Mouse (Mus musculus) heart, embryonic 10.5 days (tissue): ENCODE results near the gene Gm9758. TPM values are rescaled to one million over a fixed set of nuclear protein-coding genes. Genes with fewer than 3 reads are reported as not detected.
"Not testable (repeated sequence)": the region's sequence is repeated elsewhere in the genome, so short reads cannot be mapped to it uniquely, and the experiment has no call there.

ENCODE experiments used
- DNase-seq: peaks from one replicate; pipeline ENCODE4 v3.0.0-alpha.2; 2017; ENCODE audit warnings: low spot score
- H3K27ac ChIP-seq: fragments of 300-500 bp; sonication (generic); 2 replicates; pipeline ENCODE4 v1.5.1; 2016; ENCODE audit warnings: mild to moderate bottlenecking
- H3K27me3 ChIP-seq: fragments of 300-500 bp; sonication (generic); 2 replicates; pipeline ENCODE4 v1.6.1; 2016; ENCODE audit warnings: mild to moderate bottlenecking; ENCODE audit not compliant: poor library complexity, insufficient read depth, severe bottlenecking
- H3K36me3 ChIP-seq: fragments of 300-500 bp; sonication (generic); 2 replicates; pipeline ENCODE4 v1.6.1; 2016; ENCODE audit warnings: mild to moderate bottlenecking, moderate library complexity
- H3K4me1 ChIP-seq: fragments of 300-500 bp; sonication (generic); 2 replicates; pipeline ENCODE4 v1.6.1; 2016; ENCODE audit warnings: mild to moderate bottlenecking
- H3K4me3 ChIP-seq: fragments of 300-500 bp; sonication (generic); 2 replicates; pipeline ENCODE4 v1.5.1; 2016; ENCODE audit warnings: mild to moderate bottlenecking, moderate library complexity
- H3K9me3 ChIP-seq: fragments of 300-500 bp; sonication (generic); 2 replicates; pipeline ENCODE4 v1.6.1; 2016; ENCODE audit warnings: mild to moderate bottlenecking, moderate library complexity
- WGBS: fragments of 180-500 bp; shearing (Covaris S2); methylation state at CpG from one replicate; pipeline ENCODE4 v1.1.7; 2016; 5-methylcytosine and 5-hydroxymethylcytosine counted together
- polyA plus RNA-seq: library from polyadenylated mRNA; unstranded; fragments of >200 nt; fragmentation: Nextera tagmentation; extraction: Ambion mirVana; gene quantifications from 2 replicates; pipeline ENCODE4 v1.2.1, GENCODE M21; 2016

Gene Gm9758
- not detected in 2 replicates for polyA plus RNA-seq

DNA sequence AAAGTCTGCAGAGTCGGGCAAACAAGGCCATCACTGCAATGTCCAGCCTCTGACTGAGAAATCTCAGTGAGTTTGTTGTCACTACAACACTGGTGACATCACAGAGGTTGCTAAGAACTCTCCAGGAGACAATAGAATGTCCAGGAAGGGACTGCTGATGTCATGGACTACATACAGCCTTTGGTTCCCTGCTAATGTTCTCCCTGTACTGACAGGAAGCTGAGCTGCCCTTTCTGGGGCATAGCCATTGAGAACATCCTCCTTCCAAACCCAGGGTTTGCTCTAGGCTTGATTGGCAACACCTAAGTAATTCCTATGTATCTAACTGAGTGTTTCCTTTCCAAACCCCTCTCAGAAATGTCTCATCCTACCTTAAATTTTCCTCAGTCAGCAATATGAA is at the start of gene Gm9758:
Gene Gm9758, minus strand, starts transcription at position 101 of the 400 bp plus-strand sequence.
- not testable (repeated sequence) for H3K27me3 ChIP-seq, H3K27ac ChIP-seq, H3K9me3 ChIP-seq, H3K4me3 ChIP-seq, H3K4me1 ChIP-seq, H3K36me3 ChIP-seq, DNase-seq
- WGBS: 57% methylated on average over 1 of the region's 1 CpGs

DNA sequence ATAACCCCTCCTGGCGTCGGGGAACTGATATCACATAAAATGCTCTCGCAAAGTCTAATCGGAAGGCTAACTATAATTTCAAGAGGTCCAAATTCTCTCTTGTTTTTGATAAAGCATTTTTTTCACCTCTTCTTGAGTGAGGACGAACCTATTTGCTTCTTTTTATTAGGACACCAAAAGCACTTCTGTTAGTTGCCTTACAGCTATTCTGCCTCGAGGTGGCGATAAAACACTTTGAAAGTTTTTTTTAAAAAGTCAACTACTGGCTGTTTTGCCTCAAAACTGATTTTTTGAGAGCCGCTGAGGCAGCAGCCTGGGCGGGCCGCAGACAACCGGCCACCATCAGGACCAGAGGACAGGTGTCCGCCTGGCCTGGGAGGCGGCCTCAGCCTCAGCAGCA is 49.1 kb upstream of the Gm9758 start:
- not testable (repeated sequence) for H3K36me3 ChIP-seq, H3K27ac ChIP-seq, H3K27me3 ChIP-seq, H3K4me1 ChIP-seq, H3K4me3 ChIP-seq
- WGBS: 76% methylated on average over 13 of the region's 13 CpGs
- peak; percentile 39 for DNase-seq
- peaks cover 14% of the 10 kb centered on the region for H3K9me3 ChIP-seq

DNA sequence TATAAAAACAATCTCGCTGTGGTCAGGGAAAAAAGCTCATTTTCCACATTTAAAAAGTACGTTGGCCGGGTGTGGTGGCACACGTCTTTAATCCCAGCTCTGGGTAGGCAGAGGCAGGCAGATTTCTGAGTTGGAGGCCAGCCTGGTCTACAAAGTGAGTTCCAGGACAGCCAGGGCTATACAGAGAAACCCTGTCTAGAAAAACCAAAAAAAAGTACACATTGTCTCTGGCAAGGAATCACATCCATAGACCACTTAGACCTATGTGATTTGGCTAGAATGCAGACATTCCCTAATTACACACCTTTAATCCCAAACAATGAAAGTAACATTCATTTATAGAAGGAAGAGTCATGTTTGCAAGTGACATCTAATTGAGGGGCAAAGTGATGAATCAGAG is 46.8 kb upstream of the Gm9758 start:
- H3K27me3 ChIP-seq, DNase-seq, H3K4me1 ChIP-seq, H3K4me3 ChIP-seq, H3K27ac ChIP-seq, H3K36me3 ChIP-seq: not testable (repeated sequence)
- 77% methylated on average over 4 of the region's 4 CpGs for WGBS
- peaks cover 17% of the 10 kb centered on the region for H3K9me3 ChIP-seq

DNA sequence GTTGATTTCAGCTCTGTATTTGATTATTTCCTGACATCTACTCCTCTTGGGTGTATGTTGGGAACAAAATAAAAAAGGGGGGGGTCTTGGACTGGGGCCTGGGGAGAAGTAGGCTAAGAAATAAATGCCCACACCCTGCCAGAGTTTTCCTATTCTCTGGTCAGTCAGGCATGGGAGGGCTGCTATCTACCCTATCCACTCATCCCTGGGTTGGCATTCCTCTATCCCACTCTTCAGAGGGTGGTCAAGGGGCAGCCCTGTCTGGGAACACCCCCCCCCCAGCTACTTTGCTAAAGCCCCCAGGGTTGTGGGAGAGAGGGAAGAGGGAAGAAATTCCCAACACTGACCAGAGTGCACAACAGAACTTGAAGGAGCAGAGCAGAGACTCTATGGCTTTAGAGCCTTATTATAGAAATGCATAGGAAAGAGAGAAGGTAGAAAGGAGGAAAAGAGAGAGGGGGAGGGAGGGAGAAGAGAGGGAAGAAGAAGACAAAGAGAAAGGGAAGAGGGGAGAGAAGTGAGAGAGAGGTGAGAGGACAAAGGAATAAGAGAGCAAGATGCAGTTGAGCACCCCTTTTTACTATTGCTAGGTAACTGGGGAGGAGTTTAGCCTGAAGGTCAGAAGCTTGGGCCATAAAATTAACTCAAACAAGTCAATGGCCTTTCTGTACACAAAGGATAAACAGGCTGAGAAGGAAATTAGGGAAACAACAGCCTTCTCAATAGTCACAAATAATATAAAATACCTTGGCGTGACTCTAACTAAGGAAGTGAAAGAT is 41.4 kb upstream of the Gm9758 start:
- H3K4me3 ChIP-seq, H3K27ac ChIP-seq, H3K36me3 ChIP-seq, H3K27me3 ChIP-seq, DNase-seq, H3K4me1 ChIP-seq: not testable (repeated sequence)
- WGBS: 84% methylated on average over 1 of the region's 1 CpGs
- peaks cover 21% of the 10 kb centered on the region for H3K9me3 ChIP-seq

DNA sequence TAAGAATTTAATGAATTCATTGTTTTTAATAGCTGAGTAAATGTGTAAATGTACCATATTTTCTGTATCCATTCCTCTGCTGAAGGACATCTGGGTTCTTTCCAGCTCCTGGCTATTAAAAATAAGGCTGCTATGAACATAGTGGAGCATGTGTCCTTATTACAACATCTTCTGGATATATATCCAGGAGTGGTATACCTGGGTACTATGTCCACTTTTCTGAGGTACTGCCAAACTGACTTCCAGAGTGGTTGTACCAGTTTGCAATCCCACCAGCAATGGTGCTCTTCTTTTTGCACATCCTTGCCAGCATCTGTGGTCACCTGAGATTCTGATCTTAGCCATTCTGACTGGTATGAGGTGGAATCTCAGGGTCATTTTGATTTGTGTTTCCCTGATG is 38.9 kb upstream of the Gm9758 start:
- H3K4me3 ChIP-seq, H3K27me3 ChIP-seq, H3K36me3 ChIP-seq, DNase-seq, H3K4me1 ChIP-seq, H3K27ac ChIP-seq: not testable (repeated sequence)
- peaks cover 18% of the 10 kb centered on the region for H3K9me3 ChIP-seq

DNA sequence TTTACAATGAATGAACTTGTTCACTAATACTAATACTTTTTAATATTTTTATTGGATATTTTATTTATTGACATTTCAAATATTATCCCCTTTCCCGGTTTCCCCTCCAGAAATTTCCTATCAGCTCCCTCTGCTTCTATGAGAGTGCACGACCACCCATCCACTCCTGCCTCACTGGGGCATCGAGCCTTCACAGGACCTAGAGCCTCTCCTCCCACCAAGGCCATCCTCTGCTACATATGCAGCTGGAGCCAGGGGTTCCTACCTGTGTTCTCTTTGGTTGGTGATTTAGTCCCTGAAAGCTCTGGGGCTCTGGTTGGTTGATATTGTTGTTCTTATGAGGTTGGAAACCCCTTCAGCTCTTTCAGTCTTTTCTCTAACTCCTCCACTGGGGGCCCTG is 38.0 kb upstream of the Gm9758 start:
- not testable (repeated sequence) for H3K36me3 ChIP-seq, H3K4me1 ChIP-seq, H3K4me3 ChIP-seq, H3K27ac ChIP-seq, H3K27me3 ChIP-seq
- H3K9me3 ChIP-seq: peaks cover 19% of the 10 kb centered on the region
- peak; percentile 73 for DNase-seq
- 65% methylated on average over 3 of the region's 3 CpGs for WGBS

DNA sequence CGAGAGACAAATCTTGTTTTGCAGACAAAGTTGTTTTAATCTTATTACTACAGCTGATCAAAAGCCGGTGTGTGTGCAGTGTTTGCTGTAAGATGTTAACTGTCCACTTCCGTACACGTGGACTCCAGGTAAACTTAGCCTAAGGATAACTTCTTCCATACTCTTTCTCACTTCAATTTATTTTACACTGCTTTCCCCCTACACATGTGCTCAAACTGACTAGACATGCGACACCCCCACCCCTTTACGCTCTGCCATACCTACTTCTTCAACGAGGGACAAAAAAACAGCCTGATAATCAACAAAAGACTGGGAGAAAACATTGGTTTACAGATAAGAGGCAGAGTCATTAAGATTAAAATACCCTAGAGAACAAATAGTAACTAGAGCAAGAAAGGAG is 37.1 kb upstream of the Gm9758 start:
- H3K4me1 ChIP-seq, H3K27me3 ChIP-seq, H3K27ac ChIP-seq, H3K4me3 ChIP-seq, H3K36me3 ChIP-seq: not testable (repeated sequence)
- H3K9me3 ChIP-seq: peaks cover 19% of the 10 kb centered on the region
- WGBS: 59% methylated on average over 7 of the region's 7 CpGs
- peak; percentile 71 for DNase-seq

DNA sequence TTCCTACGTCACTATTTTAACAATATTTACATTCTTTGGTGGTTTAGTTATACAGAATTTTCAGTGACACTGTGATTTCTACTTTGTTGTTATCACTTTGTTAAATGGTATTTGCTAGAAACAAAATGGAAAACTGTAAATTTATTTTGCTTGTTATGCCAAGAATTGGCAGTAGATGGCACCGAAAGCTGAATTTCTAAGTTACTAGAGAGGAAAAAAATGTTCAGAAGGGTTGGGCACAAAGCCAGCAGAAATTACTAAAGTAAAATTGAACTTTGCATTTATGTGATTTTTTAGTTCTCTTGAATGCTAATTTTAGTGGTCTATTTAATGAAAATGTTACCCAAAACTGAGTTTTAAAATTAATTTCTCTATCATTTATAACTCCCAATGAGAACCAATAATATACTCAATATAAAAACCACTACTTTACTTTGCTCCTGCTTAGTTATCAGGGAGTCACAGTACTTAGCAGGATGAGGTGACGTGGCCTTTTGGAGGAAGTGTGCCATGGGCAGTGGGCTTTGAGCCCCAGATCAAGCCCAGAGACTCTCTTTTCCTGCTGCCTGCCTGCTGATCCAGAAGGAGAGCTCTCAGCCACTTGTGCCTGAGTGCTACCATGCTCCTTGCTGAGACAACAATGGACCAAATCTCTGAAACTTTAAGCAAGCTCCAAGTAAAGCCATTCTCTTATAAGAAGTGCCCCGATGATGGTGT is 32.9 kb upstream of the Gm9758 start:
- 55% methylated on average over 4 of the region's 4 CpGs for WGBS

DNA sequence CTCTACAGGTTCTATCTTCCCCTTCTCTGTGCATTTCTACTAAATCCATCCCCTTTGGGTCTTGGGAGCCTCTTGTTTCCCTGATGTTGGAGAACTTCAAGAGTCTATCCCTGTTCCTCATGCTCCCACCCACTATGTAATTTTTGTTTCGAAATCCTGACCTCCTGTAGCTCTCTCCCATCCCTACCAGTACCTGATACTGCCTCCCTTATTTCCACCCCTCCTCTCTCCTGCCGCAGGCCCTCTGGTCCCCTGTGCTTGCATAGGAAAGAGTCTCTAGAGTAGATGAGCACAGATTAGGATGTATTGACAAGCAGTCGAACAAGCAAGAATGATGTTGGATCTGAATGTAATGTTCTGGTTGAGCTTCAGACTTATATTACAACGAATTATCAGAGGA is 30.8 kb upstream of the Gm9758 start:
- not testable (repeated sequence) for H3K36me3 ChIP-seq, H3K4me1 ChIP-seq, H3K4me3 ChIP-seq, DNase-seq, H3K27me3 ChIP-seq, H3K9me3 ChIP-seq, H3K27ac ChIP-seq
- 44% methylated on average over 4 of the region's 4 CpGs for WGBS

More for the DNA sequence above, 32.9 kb upstream of the Gm9758 start:
- not testable (repeated sequence) for H3K4me1 ChIP-seq, H3K9me3 ChIP-seq, H3K27me3 ChIP-seq, H3K27ac ChIP-seq, H3K36me3 ChIP-seq, H3K4me3 ChIP-seq
- peak; percentile 74 for DNase-seq

DNA sequence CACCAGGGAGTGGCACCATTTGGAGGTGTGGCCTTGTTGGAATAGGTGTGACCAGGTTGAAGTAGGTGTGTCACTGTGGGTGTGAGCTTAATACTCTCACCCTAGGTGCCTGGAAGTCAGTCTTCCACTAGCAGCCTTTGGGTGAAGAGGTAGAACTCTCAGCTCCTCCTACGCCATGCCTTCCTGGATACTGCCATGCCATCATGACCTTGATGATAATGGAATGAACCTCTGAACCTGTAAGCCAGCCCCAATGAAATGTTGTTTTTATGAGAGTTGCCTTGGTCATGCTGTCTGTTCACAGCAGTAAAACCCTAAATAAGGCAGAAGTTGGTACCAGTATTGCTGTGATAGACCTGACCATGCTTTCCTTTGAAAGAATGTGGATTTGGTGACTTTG is 26.3 kb upstream of the Gm9758 start:
- H3K4me1 ChIP-seq, H3K27ac ChIP-seq, DNase-seq, H3K36me3 ChIP-seq, H3K27me3 ChIP-seq, H3K9me3 ChIP-seq, H3K4me3 ChIP-seq: not testable (repeated sequence)
- 90% methylated on average over 1 of the region's 1 CpGs for WGBS

DNA sequence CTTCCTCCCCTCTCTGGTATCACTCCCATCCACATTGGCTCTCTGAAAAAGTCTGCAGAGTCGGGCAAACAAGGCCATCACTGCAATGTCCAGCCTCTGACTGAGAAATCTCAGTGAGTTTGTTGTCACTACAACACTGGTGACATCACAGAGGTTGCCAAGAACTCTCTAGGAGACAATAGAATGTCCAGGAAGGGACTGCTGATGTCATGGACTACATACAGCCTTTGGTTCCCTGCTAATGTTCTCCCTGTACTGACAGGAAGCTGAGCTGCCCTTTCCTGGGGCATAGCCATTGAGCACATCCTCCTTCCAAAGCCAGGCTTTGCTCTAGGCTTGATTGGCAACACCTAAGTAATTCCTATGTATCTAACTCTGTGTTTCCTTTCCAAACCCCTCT is 23.6 kb upstream of the Gm9758 start, which contains the start of gene Speer4e:
Gene Speer4e, minus strand, starts transcription at position 101 of the 400 bp plus-strand sequence.
- H3K36me3 ChIP-seq, H3K27ac ChIP-seq, H3K4me3 ChIP-seq, H3K9me3 ChIP-seq, H3K27me3 ChIP-seq, DNase-seq, H3K4me1 ChIP-seq: not testable (repeated sequence)
- 58% methylated on average over 1 of the region's 1 CpGs for WGBS

DNA sequence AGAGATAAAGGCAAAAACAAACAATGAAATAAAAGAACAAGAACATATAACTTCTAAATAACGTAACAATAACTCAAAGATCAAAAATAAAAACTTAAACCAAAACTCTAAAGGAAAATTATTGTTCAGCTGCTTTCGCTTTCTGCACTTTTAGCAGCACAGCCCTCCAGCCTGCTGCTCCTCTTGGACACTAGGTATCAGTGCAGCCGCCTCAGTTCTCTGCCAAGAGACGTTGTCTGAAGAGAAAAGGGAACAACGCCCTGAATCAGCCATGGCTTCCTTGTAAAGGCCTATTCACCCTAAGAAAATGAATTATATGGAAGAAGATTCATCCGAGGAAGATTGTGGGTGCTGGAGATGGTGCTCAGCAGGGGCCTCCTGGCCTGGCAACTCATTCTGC is 19.0 kb upstream of the Gm9758 start:
- H3K27ac ChIP-seq, H3K27me3 ChIP-seq, H3K9me3 ChIP-seq, H3K4me3 ChIP-seq, DNase-seq, H3K4me1 ChIP-seq, H3K36me3 ChIP-seq: not testable (repeated sequence)
- WGBS: 71% methylated on average over 5 of the region's 6 CpGs

DNA sequence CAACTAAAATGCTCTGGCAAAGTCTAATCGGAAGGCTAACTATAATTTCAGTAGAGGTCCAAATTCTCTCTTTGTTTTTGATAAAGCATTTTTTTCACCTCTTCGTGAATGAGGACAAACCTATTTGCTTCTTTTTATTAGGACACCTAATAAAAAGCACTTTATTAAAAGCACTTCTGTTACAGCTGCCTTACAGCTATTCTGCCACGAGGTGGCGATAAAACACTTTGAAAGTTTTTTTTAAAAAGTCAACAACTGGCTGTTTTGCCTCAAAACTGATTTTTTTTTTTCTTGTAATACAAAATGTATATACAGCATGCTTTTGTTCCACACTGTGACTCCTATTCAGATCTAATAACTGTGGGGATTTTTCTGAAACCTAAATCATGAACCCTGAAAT is 12.3 kb upstream of the Gm9758 start:
- not testable (repeated sequence) for H3K36me3 ChIP-seq, H3K27me3 ChIP-seq
- 24% methylated on average over 4 of the region's 4 CpGs for WGBS

More for the DNA sequence above, 12.3 kb upstream of the Gm9758 start:
- H3K4me1 ChIP-seq, H3K27ac ChIP-seq, DNase-seq, H3K4me3 ChIP-seq, H3K9me3 ChIP-seq: not testable (repeated sequence)
